Mouse (Mus musculus): ENCODE results near the gene Palld.

Palld gene

DNA sequence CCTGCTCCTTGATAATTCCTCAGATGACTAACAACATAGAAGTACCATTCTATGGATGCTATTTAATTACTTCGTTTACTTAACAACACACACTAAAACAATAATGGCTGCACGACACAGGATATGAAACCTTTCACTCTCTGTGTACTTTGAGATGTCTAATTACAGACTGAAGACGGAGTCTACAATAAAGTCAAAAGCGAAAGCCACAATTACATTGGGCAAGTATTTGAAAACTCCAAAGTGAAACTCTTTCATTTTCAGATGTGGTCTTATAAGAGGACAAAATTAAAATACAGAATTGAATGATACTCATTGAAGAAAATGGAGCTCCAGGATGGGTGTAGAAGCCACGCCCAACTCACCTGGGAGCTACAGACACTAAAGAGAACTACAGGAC is 321.2 kb downstream of the Palld start:
- no peak for DNase-seq

DNA sequence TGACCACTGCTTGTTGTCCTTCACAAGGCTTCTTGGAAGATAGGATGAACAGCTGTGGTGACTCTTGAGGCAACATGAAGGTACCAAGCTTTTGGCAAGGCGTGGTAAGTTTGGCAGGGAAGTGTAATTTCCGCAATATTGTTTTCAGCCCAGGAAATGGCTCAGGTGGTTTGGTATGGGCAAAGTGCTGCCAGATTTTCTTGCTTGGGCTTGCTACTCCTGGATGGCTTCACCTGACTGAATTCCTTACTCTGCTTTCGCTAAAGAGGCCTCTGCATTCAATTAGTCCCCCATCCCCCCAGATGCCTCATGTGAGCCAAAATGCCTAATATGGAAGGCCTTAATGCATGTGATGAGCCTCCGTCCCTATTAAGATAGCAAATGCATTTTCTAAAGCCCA is 322.7 kb downstream of the Palld start:
- no peak for DNase-seq

DNA sequence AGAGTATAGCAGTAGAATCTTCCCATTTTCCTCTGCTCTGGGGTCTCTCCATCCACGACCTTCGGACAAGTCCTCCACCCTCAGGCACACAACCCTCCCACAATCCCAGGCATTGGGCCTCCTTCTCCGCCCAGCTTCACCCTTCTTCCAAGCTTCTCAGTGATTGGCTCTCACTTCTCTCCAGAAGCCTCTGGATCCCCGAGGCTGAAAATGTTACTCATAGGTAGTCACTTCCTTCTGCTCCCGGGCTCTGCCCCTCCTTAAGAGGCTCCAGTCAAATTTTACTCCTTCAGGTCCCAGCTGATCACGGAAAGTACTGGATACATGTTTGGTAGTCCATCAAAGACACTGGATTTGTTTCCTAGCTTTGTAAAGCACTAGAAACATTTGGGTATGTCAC is 323.7 kb downstream of the Palld start:
- DNase-seq: no peak

DNA sequence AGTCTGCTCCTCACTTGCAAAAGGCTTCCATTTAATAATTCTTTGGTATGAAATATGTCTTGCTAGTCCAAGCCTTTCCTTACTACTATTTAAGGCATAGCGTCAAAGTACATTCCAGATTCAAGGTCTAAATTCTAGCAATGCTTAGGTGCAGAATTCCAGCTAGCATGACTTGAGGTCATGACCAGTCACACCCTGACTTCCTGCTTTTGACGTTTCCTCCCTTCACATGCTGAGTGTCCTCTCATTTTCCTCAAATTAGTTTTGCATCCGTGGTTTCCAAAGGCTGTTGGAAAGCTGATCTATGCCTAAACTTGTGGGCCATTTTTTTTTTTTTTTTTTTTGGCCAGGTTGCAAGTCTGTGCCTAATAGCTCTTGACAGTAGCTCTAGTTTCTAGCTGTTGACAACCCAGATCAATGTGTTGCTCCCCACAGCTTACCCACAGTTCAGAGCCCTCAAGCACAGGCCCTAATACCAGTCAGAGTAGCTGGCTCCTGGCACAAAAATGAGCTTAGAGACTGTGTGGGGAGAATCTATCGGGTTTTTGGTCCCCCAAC is 327.3 kb downstream of the Palld start:
- DNase-seq: no peak

DNA sequence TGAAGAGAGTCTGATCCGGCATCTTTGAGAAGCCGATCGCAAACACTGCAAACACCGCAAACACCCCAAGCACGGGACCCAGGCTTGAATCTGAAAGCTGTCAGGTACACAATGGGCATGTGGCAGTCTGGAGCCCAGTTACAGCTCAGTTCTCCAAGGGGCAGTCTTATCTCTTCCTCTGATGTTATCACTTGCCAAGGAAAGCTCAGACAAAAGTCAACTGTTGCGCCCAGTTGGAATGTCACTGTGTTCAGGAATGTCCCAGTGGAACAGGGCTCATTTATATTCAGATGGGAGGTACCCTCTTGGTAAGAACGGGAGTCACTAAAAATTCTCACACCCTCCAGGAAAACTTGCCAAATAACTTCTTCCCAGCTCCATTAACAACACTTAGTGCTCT is 328.0 kb downstream of the Palld start:
- no peak for DNase-seq

DNA sequence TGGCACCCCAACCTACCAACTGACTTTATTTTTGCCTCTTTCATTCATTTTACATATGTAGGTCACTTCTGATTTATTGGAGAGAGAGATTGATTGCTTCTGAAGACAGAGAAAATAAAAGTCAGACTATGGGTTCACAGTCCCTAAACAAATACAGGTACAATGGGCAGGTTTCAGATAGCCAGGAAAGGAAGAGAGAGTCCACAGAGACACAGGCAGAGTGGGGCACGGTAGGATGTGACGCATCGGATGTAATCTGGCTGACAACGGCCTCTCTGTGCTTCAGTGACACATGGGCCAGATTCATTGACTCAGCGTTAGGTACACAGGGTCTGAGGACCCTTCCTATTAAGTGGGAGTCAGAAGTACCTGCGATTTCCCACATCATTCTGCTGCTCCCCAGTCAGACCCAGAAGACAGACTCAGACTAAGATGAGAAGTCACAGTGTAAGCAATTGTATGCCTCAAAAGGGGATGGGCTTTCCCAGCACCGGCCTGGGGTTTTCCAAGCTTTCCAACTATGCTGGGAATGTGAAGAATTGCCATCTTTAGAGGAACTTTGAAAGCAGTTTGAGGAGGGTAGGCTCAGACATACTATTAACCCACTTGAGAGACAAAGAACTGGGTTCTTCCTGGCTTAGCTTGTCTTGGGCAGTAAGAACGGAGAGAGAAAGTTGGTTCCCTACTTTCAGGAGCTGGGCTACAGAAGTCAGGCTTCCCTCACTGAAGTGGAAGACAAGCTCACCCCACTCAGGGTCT is 329.1 kb downstream of the Palld start:
- no peak for DNase-seq

DNA sequence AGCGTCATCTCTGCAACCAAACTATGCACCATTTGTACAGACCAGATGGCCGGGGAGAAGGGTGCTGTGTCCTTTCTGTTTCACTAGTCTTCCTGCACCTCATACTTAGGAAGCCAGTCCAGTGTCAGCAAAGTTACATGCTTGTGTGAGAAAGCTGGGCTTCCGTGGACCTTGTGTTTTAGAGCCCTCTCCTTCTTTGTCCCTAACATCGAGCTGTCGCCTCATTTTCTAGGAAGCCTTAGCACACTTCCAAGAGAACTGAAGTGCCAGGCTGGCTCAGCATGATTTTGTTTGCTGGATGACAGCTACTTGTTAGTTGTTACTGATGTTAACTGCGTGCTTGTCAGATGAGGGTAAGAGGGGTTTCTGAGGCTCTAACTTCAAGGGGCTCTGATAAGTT is 329.8 kb downstream of the Palld start:
- no peak for DNase-seq

DNA sequence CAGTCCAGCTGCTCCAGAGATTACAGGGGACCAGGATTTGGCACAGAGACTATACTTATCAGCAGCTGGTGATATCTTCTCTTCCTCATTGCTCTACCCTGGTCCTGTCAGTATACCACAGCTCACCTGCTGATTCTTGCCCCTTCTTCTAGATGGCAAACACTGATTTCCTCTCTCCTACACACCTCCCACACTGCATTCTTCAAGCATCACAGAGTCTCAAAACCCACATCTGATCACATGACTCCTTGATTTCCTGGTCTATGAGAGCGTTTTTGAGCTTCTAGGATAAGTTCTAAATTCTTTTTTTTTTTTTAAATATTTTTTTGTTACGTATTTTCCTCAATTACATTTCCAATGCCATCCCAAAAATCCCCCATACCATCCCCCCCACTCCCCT is 331.9 kb downstream of the Palld start:
- DNase-seq: no peak

DNA sequence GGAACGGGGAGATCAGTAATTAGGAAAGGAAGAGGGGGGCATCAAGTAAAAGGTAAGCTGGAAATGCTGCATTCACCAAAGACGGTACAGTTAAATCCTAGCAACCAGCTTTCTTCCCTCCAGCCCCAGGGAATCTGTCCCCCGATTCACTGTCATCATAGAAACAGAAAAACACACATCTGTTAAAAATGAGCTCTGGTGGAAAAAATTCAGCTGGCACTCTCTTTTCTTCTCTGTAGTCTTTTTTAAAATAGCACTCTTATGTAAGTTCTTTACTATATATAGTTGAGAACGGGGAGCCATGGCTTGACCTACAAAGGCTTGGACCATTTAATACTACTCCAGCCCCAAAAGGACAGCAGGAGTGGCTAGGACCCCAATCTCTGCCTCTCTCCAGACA is 332.8 kb downstream of the Palld start:
- no peak for DNase-seq

DNA sequence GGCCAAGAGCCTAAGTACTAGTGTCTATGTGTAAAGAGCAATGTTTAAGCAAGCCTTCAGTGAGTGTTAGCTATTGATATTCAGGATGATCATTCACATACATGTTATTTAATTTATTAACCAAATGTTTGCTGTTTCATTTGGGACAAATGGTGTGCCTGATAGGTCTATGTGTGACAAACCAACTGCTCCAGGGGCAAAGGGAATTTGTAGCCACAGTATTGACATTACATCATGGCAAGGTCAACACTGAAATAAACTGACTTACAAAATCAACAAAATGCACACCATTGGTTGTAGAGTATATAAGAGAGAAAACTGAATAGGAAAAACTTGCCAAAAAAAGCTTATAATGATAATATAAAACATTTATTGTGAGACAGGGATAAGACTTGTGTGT is 333.3 kb downstream of the Palld start:
- DNase-seq: no peak

DNA sequence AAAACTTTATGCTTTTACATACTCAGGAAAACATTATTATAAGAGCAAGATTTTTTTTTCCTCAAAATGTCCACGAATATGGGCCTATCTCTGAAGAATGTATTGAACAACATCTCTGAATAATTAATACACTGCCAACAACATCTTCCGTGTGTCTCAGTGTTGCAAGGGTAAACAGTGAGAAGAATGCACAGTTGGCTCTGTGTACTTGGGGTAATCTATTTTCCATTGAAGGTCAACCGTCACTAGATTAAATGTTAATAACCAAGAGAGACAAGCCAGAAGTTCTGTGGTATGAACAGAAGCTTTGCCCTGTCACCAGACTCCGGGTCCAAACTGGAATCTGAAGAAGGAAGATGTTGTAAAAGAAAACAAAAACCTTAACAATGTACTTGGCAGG is 339.1 kb downstream of the Palld start:
- no peak for DNase-seq

DNA sequence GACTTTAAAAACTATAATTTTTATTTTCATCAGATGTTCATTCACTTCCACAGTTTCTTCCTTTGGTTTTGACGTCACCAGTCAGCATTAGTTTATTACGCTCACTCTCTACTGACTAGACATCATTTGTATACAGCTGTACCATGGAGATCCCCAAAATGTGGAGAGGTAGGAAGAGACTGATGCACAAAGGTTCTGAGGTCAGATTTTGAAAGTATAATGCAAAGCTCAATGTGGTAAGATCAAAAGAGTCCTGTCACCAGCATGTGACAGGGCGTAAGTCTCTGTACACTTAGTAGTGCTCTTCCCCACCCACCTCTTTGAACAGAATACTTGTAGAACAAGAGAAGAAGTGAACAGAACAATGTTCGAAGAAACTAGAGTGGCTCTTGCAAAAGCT is 339.9 kb downstream of the Palld start:
- no peak for DNase-seq

DNA sequence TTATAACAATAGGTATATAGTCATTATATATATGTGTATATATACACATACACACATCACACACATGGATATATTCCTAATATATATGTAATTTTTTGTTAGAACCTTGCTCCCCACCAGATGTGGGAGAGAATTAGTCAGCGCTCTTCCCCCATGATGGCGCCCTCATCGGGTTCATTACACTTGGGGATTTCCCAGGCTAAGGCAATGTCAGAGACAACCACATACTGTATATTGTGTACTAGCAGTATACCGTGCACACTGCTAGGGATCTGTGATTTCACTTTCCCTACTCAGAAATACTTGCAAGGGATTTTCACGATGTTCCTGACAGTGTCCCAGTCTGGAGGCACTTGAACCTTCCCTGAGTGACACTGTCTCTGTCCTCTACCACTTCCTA is 341.3 kb downstream of the Palld start:
- DNase-seq: no peak

DNA sequence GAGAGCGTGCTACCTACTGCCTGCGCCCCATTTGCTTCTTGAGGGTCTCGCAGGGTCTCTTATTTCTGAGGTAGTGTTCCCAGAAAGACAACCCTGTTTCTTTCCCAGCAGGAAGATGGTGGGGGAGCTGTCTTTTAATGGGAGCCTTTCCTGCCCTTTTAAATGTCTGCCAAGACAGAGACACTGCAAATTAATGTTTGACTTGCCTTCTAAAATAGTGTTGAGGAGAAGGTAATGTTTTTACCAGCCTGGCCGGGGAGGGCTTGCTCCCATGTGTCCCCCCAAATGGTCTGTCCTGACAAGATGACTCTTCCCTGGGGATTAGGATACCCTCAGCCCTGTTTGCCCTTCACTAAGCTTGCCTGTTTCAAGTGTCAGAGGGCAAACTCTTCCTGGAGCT is 342.5 kb downstream of the Palld start:
- no peak for DNase-seq

DNA sequence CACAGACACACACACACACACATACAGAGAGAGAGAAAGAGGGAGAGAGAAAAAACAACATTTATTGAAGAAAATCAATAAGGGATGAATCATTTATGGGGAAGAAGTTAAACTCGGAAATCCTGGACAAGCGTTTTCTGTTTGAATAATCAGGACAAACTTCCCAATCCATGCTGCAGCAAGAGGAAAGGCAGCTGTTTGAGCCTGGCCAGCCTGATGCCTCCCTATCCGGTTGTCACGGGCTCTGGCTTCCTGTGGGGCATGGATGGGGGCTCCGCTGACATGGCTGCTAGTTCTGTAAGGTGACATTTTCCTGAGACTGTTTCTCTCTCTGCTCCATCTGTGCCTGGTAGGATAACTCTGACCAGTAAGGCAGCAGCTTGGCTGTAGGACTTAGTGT is 343.0 kb downstream of the Palld start:
- DNase-seq: no peak

DNA sequence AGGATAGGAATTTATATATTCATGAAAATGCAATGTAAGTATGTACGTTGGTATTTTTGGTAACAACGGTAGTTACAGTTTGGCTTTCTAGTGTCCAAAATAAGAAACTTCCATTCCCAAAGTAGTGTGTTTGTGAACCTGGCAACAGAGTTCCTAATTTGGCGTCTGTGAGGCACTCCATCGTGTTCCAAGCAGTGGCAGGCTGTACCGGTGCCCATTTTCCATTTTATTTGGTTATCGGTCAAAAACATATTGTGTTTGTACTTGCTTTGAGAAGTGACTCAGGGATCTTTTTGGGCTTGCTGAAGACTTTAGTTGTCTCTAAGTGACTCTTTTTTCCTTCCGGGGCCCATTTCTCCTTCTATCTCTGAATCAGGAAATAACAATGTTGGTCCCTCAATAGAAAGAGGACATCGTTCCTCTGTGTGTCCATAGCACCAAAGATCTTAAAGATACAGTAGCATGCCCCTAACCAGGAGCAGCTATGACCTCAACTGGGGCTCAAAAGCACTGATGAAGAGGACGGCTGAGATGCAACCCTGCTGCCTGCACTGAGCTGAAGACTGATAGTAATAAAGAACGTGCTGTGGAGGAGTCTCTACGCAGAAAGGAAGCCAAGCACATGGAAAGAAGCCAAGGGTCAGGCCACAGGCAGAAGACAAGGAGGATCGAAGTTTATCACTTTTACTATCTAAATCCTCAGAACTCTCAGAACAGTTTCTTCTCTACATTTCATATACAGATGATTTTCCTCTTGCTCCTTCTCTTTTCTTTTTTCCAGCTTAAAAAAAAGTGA is 344.2 kb downstream of the Palld start:
- no peak for DNase-seq

DNA sequence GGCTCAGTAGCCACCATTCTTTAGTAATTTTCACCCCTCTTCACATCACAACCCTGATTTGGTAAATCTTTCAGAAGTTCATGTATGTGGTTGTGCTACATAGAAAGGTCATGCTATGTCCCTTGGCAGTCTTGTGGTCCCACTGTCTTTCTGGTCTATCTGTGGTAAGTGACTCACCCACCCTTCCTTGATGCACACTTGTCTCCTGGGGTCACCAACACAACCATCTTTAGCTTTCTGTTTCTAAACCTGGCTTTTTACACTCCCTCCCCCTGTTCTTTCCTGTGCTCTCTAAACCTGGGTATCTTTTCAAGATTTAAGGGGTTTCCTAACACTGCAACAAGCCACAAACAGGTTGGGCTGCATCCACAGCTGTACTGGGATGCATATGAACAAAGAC is 345.5 kb downstream of the Palld start:
- DNase-seq: no peak

DNA sequence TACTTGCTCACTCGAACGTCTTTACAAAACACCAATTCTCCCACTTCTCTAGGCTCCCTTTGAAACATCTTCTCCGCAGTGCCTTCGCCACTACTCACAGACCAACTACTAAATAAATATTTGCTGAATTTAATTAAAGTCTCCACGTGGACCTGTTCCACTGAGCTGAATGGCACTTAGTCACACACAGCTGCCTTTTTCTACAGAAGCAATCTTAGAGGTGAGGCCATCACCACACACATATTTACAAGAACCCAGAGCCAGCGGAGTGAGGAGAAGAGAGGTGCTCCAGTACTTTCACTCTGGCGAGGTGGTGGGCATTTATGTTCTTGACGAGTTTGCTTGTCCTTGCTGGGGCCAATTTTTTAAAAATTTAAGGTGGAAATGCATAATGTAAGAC is 346.3 kb downstream of the Palld start:
- no peak for DNase-seq

DNA sequence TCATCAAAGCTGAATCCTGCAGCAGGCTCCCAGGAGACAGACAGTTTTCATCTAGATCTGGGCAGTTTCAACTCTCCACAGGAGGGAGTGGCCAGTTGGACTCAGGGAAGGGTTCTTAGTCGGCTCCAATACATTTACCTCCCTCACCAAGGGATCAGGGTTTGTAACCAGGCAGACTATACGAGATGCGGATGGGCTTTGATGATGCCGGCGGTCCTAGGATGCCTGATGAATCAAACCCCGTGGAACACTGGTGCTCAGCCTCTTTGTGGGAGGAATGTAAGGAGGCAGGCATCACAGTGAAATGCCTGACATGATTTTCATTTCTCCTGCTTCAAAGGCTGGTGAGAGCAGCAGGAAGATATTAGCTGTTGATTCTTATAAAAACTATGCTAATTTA is 347.1 kb downstream of the Palld start:
- no peak for DNase-seq

DNA sequence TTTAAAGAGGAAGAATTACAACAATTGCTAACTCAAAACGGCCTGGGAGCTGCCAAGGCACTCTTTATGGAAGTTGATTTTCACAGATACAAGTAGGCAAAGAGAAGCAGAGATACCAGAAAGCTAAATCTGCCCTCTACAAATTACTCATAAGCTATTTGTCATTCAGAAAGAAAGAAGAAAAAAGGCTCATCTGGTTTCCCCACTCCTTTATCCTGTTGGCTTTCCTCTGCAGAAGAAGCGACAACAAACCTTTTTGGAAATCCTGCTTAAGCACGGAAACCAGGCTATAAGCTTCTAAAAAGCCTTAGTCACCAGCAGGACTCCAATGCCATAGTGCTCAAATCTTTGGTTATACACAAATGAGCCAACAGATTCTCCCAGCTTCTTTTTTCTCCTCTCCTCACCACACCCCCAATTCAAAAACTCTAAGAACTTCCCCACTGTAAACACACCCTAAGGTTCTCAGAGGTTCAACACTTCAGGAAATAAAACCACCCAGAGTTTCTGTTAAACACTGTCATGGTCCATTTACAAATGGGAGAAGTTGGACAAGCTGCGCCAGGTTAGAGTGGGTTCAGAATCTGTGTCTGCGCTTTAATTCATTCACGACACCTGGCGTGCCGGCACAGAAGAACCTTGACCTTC is 349.6 kb downstream of the Palld start:
- no peak for DNase-seq

DNA sequence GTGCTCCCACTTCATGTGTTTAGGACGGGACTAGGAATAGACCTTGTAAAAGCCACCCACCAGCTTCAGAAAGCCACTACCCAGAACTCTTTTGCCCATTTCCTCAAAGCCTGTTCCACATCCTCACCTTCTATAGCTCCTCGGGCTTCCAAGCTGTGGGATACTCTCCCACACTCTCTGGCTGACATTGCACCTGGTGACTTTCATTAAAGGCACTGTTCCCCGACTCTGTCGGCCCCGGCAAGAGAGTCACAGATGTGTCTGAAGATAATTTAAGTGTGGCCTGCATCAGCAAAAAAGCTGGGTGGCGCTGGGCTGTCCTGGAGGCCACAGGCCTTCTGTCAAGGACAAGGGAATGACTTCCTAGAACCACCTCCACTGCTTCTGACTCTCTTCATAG is 350.3 kb downstream of the Palld start:
- no peak for DNase-seq

DNA sequence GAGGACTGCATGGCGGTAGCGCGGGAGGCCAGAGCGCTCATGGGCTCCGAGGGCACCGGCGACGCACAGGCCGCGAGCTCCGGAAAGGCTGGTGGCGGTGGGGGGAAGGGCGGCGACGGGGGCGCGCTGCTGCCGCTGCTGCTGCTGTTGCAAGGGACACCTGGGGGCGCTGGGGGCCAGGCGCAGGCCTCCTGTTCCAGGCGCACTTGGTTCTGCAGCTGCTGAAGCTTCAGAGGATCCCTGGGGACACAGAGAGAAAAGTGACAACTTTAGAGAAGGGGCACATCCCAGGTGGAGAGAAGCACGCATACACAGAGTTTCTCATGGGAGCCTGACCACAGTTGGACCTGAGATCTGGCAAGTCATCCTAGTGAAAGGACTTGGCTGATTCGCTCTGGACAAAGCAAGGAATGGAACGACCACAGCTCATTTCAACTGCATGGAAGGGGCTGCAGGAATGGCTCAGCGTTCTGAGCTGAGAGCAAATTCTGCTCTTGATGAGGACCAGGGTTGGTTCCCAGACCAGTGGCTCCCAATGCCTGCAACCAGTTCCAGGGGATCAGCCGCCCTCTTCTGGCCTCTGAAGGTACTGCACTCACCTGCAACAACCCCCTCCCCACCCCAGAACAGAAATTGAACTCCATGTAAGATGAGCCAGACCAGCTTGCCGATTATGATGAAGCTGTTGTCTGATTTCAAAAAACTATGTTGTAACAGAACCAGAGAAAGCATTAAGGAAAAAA is 352.3 kb downstream of the Palld start:
- no peak for DNase-seq

DNA sequence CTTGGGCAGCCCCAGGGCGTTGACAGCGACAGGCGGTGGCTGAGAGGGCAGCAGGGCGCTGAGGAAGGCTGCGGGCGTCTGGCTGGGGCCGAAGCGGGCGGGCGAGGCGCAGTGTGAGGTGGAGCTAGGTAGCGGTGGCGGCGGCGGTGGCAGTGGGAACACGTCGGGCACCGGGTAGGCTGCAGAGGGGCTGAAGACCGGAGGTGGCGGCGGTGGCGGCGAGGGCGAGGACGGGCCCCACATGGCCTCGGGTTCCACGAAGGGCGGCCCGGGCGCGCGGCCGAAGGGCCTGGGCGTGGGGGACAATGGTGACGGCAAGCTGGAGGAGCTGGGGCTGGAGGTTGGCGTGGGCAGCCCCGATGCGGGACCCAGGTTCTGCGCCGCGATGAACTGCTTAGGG is 352.9 kb downstream of the Palld start:
- DNase-seq: no peak

Data from cerebellum, postnatal 36 days (tissue).